In genomic region chr4:131929146-131929545, GRCm38 (mm10) we compare ENCODE assay signal across 27 mouse cellular contexts. TPM values are rescaled to one million over a fixed set of nuclear protein-coding genes. Genes with fewer than 3 reads are reported as not detected.
"Had no signal": no experiment of that assay in that cellular context is flagged by ENCODE, and none has a peak within 500 bp of the region (broad histone marks: within the 10 kb centered on the region; RNA-seq: fewer than 3 reads in every experiment).

No protein-coding gene starts in this region.

- DNase-seq: kidney, postnatal 25 days; layer of hippocampus, adult 9-11 months; liver; lung, adult 18-20 months; lung, postnatal 10 days; lung, postnatal 36 days; retina, postnatal 1 day; right cerebral cortex, postnatal 25 days; spleen, adult 18-20 months; thymus, adult 2 months; thymus, postnatal 14 days; thymus, postnatal 4 days had no signal

- H3K27me3 ChIP-seq: lung, embryonic 15.5 days; stomach, embryonic 15.5 days had no signal

- H3K27ac ChIP-seq: kidney, postnatal 0 days; layer of hippocampus, adult 2 months; limb, embryonic 10.5 days; limb, embryonic 13.5 days; liver, embryonic 12.5 days; liver, embryonic 15.5 days; lung, embryonic 15.5 days; midbrain, embryonic 10.5 days; midbrain, embryonic 13.5 days; neural tube, embryonic 13.5 days; stomach, embryonic 15.5 days had no signal

- H3K4me3 ChIP-seq: layer of hippocampus, adult 2 months; limb, embryonic 10.5 days; limb, embryonic 13.5 days; liver, embryonic 12.5 days; liver, embryonic 15.5 days; lung, embryonic 15.5 days; megakaryocyte, embryonic 14.5 days; midbrain, embryonic 10.5 days; midbrain, embryonic 13.5 days; myocyte; neural tube, embryonic 13.5 days; stomach, embryonic 15.5 days had no signal

- H3K4me1 ChIP-seq: lung, embryonic 15.5 days had no signal

RNA-seq across cellular contexts. Expression of gene Tmem200b, which starts 7.6 kb away (rescaled TPM):
- total RNA-seq: monocyte, adult 5-6 weeks; neutrophil, adult 5-6 weeks had no signal
- polyA plus RNA-seq: midbrain, embryonic 13.5 days had no signal
